Mouse (Mus musculus): ENCODE measurements around the gene Arhgef5. TPM values are rescaled to one million over a fixed set of nuclear protein-coding genes. Genes with fewer than 3 reads are reported as not detected.
"Not testable (repeated sequence)": the region's sequence is repeated elsewhere in the genome, so short reads cannot be mapped to it uniquely, and the experiment has no call there.

Gene Arhgef5
- total RNA-seq (2022) = 10 to 100 TPM; 13.7 to 16.9 (median 15.6) TPM

DNA sequence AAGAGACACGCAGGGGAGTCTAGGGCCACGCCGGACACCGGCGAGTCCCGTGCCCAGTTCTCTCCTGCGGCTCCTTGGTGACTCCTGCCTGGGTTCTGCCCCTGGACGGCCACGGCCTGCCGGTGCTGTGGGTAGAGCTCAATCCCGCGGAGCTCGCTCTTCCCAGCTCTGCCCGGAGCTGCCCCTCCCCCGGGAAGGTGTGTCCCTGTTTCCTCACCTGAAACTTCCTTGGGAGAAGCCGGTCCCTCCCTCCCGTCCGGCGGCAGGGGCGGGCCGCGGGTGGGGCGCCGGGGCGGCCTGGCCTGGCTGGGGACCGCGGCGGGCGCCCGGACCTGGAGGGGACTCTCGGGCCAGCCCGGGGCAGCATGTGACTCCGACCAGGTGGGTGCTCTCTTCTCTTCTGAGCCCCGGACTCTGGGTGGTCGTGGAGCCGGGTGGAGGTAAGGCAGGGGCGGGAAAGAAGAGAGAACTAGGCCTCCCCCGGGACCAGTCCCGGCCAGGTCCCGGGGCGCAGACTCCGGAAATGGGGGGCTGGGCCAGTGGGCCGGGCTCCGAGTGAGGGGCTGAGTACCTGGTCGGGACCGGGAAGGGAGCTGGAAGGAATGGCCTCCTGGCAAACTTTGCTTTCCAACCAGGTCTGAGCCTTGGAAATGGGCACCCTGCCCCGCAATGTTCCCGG is at the start of gene Arhgef5:
TSS of gene Arhgef5 (plus strand) at position 220 of the 679 bp plus-strand sequence.
- peak; percentile 52 for DNase-seq (ENCODE audit: low spot score)

DNA sequence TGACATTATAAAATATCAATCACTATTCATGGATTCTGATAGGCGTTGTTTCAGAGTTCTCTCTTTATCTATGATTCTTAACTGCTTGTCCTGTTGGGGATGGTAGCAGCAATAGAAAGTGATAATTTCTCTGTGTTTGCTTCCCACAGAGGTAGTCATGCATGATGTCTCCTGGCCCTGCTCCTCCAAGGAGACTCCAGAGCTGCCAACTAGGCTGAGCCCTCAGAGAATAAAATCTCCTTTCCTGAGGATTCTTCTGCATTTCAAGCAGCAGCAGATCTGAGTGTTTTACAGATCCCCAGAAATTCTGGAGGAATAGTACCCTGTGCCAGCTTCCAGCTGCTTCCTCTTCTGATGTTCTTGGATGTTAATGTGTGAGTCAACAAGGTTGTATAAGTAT is 34.1 kb upstream of the Arhgef5 start, which contains the start of gene Olfr47:
TSS of gene Olfr47 (plus strand) at position 275 of the 400 bp plus-strand sequence.
- DNase-seq (ENCODE audit: low spot score) = not testable (repeated sequence)

DNA sequence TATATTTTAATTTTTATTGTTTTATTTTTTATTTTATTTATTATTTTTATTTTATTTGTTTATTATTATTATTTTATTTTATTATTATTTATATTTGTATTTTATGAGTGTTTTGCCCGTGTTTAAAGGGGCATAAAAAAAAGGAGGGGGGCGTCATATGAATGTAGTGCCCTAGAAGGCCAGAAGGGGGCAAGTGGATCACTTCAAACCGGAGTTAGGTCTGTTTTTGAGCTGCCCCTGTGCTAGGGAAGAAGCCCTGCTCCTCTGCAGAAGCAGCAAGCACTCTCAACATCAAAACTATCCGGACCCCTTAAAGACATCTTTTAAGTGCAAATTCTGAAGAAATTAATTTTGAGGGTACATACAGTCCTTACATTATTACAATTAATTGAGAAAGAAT is 23.3 kb upstream of the Arhgef5 start:
- DNase-seq (ENCODE audit: low spot score) = no peak

DNA sequence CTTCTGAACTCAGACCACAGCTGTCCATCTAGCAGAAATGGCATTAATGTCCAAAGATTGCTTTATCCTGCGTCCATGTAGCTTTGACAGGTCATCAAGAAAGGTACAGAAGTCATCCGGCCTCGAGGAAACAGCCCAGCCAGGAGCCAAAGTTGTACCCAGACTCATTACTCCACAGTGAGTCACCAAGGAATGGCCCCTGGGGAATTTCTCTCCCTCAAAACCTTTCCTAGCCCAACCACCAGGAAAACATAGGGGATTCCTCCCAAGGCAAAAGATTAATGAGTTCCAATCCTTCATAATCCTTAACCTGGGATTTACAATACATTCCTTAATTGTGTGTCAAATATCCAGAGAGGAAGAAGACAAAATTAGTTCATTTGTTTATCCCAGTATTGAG is 18.0 kb upstream of the Arhgef5 start:
- no peak for DNase-seq (ENCODE audit: low spot score)

DNA sequence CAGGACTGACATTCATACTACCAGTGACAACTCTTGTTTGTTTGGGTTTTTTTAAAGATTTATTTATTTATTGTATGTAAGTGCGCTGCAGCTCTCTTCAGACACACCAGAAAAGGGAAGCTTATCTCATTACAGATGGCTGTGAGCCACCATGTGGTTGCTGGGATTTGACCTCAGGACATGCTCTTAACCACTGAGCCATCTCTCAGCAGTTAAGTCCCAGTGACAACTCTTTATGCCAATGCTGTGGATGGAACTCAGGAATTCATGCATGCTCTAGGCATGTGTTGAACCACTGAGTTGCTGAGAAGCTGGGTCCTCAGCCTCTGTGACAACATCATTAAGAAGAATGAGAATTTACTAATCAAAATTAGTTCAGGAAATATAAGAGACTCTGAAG is 12.4 kb upstream of the Arhgef5 start:
- no peak for DNase-seq (ENCODE audit: low spot score)

DNA sequence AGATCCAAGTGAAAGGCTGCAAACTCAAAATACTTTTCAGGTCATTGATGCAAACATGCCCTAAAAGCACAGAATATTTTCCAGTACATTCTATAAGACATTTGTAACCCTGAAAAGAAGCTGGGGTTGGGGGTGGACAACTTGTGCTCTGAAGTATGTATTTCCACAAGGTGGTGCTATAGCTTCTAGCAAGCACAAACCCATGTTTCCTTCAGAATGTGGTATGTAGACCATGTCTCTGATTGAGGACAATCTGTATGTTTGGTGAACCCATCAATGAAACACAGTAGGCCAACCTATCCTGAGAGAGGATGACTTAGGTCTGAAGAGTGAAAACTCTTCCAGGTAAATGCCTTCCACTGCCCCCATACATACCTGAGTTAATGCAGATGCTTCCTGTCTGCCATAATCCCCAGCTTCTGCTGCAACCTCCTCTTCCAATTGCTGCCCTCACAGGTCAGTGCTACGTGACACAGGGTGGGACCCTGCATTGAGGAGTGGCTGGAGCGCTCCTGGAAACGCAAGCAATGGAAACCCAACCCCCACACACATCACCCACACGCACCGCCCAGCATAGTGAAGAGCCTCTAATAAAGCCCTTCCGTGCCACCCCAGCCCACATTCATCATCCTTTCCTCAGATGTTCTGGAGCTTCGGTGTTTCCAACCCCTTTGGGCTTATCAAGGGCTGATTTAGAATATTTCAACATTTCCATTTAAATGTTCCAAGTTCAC is 11.0 kb upstream of the Arhgef5 start:
- DNase-seq (ENCODE audit: low spot score) = peak; percentile 33

DNA sequence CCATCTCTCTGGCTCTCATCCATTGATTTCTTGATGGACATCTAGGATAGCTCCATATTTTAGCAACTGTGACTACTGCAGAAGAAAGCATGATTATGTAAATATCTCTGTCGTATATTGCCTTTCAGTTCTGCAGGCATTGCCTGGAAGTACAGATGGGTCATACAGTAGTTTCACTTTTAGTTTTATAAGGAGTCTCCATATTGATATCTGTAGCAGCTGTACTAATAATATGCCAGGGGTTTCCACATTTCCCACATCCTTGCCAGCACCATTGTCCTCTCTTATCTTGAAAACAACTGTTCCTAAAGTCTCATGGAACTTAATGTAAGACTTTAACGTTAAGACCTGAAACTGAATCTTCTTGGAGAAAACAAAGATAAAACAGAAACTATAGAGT is 4.6 kb upstream of the Arhgef5 start:
- peak; percentile 39 for DNase-seq (ENCODE audit: low spot score)

DNA sequence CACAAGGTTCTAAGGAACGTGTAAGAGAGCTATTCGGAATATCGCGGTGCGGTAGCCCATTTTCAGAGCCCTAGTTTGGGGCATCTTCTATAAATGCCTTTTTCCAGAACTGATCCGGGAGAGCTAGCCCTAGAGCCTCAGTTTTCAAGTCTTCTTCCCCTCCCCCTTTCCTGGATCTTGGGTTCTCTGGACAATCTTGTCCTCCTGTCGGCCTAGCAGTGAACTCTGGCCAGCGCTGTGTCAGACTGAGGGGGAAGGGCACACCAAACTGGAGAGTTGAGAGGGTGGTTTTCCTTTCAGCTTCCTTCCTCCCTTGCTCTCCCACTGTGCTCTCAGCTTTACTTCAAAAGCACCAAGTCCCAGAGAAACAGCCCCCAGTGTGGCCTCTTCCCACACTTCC is 974 bp downstream of the Arhgef5 start:
- DNase-seq (ENCODE audit: low spot score) = peak; percentile 42

DNA sequence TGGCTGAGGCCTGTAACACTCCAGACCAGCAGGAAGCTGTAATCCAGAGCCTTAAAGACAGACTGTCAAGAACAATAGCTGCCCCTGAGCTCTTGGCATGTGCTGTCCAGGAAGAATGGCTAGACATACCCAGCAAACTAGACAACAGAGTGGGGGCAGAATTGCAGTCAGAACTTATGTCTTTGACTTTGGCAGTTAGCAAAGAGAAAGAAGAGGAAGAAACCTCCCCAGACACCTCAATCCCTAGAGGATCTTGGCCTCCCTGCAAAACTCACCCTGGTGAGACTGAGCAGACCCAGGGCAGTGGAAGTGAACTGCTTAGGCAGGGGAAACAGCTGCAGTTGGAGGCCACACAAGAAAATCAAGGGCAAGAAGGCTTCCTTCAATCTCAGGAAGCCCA is 7.2 kb downstream of the Arhgef5 start:
- DNase-seq (ENCODE audit: low spot score) = peak; percentile 35

DNA sequence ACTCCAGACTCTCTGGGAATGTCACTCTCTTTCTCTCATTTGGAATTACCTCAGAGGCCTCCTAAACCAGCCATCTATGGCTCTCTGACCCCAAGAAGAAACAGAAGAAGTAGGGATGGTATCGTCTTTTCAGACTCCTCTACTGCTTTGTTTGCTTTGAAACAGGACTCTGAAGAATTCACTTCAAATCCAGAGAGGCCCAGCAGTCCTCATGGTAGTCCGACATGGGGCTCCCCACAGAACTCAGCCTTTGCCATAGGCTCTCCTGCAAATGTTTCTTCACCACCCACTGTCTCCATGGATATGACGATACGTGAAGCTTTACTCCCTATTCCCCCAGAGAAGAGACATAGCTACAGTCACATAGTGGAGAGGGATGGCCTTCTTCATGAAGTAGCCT is 8.7 kb downstream of the Arhgef5 start:
- no peak for DNase-seq (ENCODE audit: low spot score)

DNA sequence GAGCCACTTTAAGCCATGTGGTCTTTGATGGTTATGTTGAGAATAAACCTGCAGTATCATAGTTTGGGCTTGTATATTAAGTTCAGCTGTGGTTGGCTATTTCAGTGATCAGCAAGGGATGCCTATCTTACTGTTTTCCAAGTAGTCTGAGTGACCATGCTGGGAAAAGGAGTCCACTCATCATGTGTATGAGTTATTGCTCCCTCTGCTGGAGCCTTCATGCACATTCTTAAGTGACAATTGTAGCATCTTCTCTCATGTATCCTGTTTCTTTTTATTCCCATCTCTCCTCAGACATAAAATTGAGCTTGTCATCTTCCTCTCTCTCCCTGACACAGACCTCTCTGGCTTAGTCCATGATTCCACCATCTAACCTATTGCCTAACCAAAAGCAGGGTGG is 12.9 kb downstream of the Arhgef5 start:
- no peak for DNase-seq (ENCODE audit: low spot score)

DNA sequence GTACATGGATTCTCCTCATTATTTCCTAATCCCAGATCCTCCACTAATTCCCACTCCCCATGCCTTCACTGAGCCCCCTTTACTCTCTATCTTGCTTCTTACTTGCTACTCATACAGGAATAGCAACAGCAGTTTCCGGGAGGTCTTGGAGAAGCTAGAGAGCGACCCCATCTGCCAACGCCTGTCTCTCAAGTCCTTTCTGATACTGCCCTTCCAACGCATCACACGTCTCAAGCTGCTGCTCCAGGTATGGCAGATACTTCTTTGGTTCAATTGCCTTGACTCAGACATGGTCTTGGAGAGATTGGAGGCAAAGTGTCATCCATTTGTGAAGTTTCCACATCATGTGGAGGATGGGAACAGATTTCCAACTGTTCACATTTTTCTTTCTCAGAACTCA is 15.1 kb downstream of the Arhgef5 start:
- DNase-seq (ENCODE audit: low spot score) = no peak

DNA sequence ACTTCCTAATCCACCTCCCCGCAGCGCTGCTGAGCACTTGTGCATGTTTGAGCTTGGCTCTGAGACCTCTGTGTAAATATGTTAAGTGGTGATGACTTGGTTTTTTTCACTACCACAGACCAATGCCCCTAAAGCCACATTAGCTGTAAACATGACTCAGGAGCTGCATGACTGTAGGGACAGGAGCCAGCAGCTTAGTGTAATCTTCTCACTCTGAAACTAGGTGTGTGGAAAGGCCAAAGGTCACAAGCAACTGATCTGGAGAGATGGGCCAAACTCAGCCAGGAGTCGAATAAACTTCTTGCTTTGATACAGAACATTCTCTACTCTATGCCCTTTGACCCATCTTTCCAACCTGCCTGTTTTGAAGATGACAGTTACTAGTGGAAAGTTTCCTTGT is 26.7 kb downstream of the Arhgef5 start:
- no peak for DNase-seq (ENCODE audit: low spot score)

DNA sequence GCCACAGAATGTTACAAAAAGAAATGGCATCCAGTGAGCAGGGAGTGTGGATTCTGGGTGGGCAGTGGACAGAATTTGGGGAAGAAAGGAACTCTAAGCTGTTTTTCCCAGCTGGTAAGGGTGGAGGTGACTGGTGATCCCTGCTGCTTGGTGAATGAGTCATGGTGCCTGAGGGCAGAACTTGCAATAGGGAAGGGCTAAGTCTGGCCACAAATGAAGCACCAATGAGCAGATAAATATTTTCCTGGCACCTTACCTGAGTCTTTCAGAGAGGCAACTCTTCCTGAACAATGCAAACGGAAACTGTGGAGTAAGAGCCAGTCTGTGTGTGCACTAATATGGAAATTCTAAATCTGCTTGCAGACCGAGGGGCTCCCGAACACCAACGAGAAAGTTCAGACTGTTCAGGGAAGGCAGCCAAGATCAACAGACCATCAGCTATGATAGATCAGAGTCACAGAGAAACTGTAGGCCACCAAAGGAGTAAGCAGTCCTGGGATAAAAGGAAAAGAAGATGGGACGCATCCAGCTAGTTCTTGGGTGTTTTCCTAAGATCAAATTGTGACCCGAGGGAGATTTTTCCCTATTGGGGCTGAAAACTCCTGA is 27.2 kb downstream of the Arhgef5 start:
- no peak for DNase-seq (ENCODE audit: low spot score)

DNA sequence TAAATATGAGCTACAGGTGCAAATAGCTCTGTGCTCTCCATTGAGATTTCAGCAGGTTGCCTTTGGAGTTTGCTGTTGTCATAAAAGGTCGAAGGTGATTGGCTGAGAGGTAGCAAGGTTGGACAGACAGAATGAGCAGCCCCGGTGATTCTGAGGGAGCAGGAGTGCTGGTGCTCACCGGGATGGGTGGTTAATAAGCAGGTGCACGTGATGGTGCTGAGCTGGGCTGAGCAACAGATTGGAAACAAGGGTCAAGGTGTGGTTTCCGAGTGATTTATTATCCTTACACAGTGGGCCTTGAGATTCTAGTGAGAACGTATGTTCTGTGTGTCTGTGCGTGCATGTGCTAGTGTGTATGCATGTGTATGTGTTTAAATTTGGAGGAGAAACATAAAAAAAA is 27.8 kb downstream of the Arhgef5 start:
- DNase-seq (ENCODE audit: low spot score) = no peak

DNA sequence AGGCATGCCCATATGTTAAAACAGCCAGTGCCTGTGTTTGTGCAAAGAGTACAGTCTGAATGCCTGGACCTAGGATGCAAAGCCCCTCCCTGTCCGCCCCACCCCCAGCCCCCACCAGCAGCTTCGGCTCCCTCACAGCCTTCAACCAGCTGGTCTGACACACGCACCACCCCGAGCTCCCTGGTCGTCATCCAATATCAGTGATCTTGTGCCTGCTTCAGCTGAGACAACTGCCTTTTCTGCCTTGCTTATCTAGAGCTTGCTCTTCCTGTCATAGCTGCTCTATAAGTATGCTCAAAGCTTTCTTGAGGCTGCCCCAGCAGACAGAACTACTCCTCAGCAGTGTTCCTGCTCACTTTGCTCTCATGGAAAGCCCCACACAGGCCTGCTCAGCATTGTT is 30.5 kb downstream of the Arhgef5 start:
- DNase-seq (ENCODE audit: low spot score) = no peak

DNA sequence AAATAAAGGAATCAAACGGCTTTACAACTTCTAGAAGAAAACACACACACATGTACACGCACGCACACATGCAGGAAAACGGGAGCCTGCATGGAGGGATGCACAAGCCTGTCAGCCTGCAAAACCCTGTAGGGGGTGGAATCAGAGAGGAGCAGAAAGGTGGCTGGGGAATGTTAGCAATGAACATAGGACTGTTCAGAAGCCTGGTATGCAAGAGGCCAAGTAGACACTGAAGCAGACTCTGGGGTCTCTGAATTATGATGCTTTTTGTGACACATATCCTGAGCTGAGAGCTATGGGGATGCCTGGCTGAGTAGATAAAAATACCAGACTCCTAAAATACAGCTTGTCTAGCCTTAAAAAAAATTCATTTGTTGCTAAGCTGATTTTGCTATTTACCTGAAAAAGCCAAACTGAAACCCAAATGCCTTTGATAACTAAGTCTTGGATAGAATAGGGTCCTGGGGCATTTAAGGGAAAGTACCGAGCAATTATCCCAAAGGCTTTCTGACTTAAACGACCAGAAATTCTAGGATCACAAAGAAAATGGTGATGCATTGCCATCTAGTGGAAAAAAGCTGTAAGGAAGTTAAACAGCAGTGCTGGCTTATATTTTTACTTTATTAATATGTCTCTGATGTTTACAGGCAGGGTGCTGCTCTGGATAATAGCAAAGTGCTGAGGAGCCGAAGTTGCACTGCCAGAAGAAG is 31.6 kb downstream of the Arhgef5 start:
- DNase-seq (ENCODE audit: low spot score) = peak; percentile 35

DNA sequence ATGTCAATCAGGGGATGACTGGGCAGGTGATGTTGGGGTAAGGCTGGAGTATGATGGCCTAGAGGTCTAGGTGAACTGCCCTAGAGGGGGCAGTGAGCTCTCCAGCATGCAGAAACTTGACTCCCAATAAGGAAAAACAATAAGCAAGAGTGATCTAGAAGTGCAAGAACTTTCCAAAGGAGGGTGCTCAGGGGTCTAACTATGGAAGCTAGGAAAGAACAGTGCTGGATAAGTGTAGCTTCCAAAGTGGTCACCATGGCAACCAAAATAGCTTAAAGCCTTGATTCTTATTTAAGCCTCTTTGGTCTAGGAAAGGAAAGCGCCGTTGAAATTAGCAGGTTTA is 32.1 kb downstream of the Arhgef5 start:
- DNase-seq (ENCODE audit: low spot score) = no peak

DNA sequence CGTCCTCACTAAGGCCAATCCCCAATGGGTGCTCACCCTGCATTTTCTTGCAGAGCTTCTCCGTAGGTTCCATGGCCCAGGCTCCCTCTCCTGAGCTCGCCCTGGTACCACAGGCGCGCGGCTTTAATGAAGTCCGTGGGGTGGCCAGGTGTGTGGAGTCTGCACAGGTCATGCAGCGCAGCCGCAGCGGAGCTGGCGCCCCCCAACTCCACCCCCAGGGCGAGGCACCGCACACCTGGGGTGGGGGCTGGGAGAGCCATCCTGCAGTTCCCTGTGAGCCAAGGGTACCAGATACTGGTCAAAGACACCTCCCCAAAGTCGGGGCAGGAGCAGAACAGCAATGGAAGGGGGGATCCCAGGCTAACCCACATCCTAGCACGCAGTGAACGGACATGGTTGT is 44.1 kb downstream of the Arhgef5 start, which contains the start of gene Nobox:
TSS of gene Nobox (minus strand) at position 101 of the 400 bp plus-strand sequence.
- no peak for DNase-seq (ENCODE audit: low spot score)

DNA sequence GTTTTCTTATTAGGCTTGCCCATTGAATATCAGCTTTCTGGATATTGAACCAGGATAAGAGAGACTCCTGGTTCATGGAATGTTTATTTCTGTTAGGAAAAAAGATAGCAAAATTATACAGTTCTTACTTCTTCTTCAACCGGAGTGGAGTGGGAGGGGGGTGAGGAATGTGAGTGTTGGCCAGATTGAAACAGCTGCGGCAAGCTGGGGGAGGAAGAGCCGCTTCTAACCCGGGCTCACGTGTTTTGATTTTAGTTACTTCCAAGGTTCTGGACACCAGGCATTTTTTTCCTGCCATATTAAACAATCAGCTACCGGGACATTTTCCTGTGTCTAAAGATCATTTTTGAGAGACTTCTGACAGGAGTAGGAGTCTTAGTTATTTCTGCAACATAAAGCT is 44.7 kb downstream of the Arhgef5 start:
- DNase-seq (ENCODE audit: low spot score) = no peak

DNA sequence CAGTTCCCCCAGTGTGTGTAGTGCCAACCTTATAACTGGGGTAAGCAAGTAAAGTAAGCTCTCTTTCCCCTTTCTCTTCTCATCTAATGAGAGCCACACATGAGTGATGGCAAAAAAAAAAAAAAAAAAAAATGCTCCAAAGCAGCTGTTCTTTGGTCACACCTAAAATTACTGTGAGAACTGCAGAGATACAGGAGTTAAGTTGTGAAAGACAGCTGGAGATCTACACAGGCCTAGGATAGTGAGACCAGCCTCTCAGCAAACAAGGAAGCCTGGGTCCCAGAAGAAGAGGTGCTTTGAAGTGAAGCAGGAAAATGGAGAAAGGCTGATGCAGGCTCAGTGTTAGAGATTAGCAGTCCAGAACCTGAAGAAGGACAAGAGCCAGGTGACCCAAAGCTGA is 47.2 kb downstream of the Arhgef5 start:
- DNase-seq (ENCODE audit: low spot score) = no peak

DNA sequence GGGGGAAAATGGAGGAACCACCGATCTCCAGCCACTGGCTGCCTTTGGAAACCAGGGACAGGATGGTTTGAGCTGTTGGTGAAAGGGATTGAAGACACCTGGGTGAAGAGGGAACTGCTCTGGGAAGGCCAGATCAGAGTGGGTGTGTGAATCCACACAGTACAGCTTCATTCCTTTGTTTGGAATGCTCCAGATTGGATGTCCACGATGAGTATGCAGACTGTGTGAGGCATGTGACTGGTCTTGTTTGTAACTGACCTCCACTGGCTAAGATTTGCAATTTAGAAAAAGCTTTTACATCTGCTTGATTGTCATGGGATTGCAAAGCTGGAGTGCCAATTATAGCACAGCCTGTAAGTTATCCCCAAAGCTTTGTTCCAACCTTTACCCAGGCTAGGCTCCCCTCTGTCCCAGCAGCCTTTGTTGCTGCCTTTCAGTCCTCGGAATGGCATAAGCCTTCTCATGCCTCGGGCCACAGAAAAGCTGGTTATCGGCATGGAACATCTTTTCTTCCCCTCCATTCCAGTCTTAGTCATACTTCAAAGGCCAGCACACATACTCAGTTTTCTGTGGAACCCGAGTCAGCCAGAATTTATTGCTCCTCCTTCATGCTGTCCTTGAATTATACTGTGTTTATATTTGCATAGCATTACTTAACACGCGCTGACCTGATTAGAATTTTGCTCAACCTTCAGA is 47.7 kb downstream of the Arhgef5 start:
- no peak for DNase-seq (ENCODE audit: low spot score)
